Comparison of ENCODE assay signal across 9 mouse cellular contexts in the genomic region with DNA sequence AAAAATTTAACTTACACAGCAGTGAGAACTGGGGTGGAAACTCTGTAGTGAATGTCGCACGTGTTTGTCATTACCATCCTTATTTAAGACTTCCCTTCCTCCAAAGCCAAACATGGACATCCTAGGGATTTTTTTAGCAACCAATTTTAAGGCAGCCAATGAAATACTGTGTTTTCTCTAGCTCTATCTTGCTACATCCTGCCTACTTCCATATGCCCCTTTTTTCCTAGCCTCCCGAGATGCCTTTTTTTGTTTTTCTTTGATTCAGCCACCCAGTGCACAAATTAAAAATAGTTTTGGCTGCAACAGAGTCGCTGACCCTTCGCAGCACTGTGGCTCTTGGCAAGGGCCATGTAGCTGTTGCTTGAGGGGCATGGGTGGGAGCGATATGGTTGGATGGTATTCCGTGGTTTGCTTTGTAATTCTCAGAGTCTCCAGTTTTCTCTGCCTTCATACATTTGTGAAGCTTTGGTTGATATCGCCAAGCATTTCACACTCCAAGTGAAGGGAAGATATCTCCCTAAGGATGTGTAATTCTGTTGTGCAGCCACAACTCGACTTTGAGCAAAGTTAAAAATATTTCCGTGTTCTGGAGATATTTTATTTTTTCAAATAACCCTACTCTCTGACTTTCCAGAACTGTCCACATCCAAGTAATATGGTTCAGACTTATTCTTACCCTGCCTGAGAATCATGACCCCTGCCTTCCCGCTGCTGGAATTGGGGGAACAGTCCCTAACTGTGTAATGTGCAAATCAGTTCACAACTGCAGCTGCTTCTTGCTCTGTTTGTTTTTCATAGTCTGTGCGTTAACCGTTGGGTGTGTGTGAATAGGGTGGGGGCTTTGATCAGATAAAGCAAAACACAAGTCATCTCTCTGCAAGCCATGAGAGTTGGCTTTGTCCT.
DNase-seq lines count a peak whose midpoint lies in the region; ATAC-seq lines count a peak whose summit lies in the region.
"Had no signal": no experiment of that assay in that cellular context is flagged by ENCODE, and none has a peak within 500 bp of the region (broad histone marks: within the 10 kb centered on the region; RNA-seq: fewer than 3 reads in every experiment).

No protein-coding gene starts in this region.

- no peak overlapping the region for H3K4me2 ChIP-seq in midbrain, embryonic 11.5 days
- H3K4me2 ChIP-seq in hindbrain, embryonic 14.5 days (replicated peaks): no peak overlapping the region

- H3K27ac ChIP-seq in midbrain, embryonic 11.5 days (ENCODE audit: low read depth, low read length): no peak overlapping the region
- no peak overlapping the region for H3K27ac ChIP-seq in midbrain, embryonic 10.5 days (replicated peaks)
- H3K27ac ChIP-seq in hindbrain, embryonic 14.5 days: no peak overlapping the region

- no peaks in the 10 kb centered on the region for H3K36me3 ChIP-seq in midbrain, embryonic 11.5 days (ENCODE audit: control insufficient read depth, insufficient read depth, low read length)
- H3K36me3 ChIP-seq in midbrain, embryonic 10.5 days: no peaks in the 10 kb centered on the region
- H3K36me3 ChIP-seq in hindbrain, embryonic 14.5 days (replicated peaks; ENCODE audit: control insufficient read depth, insufficient read depth): no peaks in the 10 kb centered on the region

- H3K4me1 ChIP-seq in midbrain, embryonic 11.5 days (ENCODE audit: control insufficient read depth, insufficient read depth, low read length): no peaks in the 10 kb centered on the region
- H3K4me1 ChIP-seq in midbrain, embryonic 10.5 days: peaks cover 21% of the 10 kb centered on the region
- 0 out of 2 replicates have a peak, but pooled peaks cover 3% of the 10 kb centered on the region for H3K4me1 ChIP-seq in hindbrain, embryonic 14.5 days (replicated peaks; ENCODE audit: control insufficient read depth, insufficient read depth, low read length)

- H3K4me3 ChIP-seq in midbrain, embryonic 11.5 days (ENCODE audit: low read depth, low read length): no peak overlapping the region
- H3K4me3 ChIP-seq in midbrain, embryonic 10.5 days: no peak overlapping the region
- H3K4me3 ChIP-seq in hindbrain, embryonic 14.5 days (replicated peaks; ENCODE audit: low read length): no peak overlapping the region

- WGBS in midbrain, embryonic 11.5 days: 67% methylated on average over 13 of the region's 13 CpGs
- WGBS in midbrain, embryonic 10.5 days: 69% methylated on average over 13 of the region's 13 CpGs
- WGBS in hindbrain, embryonic 14.5 days: 72% methylated on average over 13 of the region's 13 CpGs

- DNase-seq in cerebellum, postnatal 10 days: peak; percentile 28 to 35
- no peak for DNase-seq in cerebellum, adult 8-10 months
- peak; percentile 81 for DNase-seq in midbrain, embryonic 11.5 days (ENCODE audit: low spot score, missing footprints)
- no peak for DNase-seq in midbrain, embryonic 10.5 days (ENCODE audit: low spot score)
- no peak for DNase-seq in hindbrain, embryonic 14.5 days (ENCODE audit: low spot score)
- DNase-seq in right cerebral cortex, postnatal 10 days (ENCODE audit: low spot score in 2 of 2): peak; percentile 34 to 56
- DNase-seq in spleen, adult 12 weeks (ENCODE audit: low spot score): no peak
- DNase-seq in spleen, postnatal 14 days (ENCODE audit: low spot score in 2 of 2): no peak
- DNase-seq: gastrocnemius, postnatal 10 days had no signal

- no peaks in the 10 kb centered on the region for H3K9me3 ChIP-seq in midbrain, embryonic 11.5 days (ENCODE audit: control insufficient read depth, low read length)
- no peaks in the 10 kb centered on the region for H3K9me3 ChIP-seq in midbrain, embryonic 10.5 days (replicated peaks)
- no peaks in the 10 kb centered on the region for H3K9me3 ChIP-seq in hindbrain, embryonic 14.5 days (ENCODE audit: control insufficient read depth, low read length)

- no peaks in the 10 kb centered on the region for H3K27me3 ChIP-seq in midbrain, embryonic 11.5 days (ENCODE audit: control insufficient read depth, insufficient read depth, low read length)
- H3K27me3 ChIP-seq in midbrain, embryonic 10.5 days (ENCODE audit: low read depth, poor library complexity, severe bottlenecking): no peaks in the 10 kb centered on the region
- H3K27me3 ChIP-seq in hindbrain, embryonic 14.5 days (ENCODE audit: control insufficient read depth, insufficient read depth, low read length): no peaks in the 10 kb centered on the region

- peak; percentile 61 for ATAC-seq in midbrain, embryonic 11.5 days (ENCODE audit: low FRiP score)
- ATAC-seq in hindbrain, embryonic 14.5 days (ENCODE audit: low FRiP score): 0 out of 2 replicates have a peak, but pooled peaks have one; percentile 14

- H3K9ac ChIP-seq in midbrain, embryonic 11.5 days (ENCODE audit: low read length): no peak overlapping the region
- H3K9ac ChIP-seq in hindbrain, embryonic 14.5 days: no peak overlapping the region

Comparison
In these comparisons a context has a peak if more than half of its experiments do, and no peak if none do; other contexts are left out.
1. DNase-seq: peak in cerebellum, postnatal 10 days (2 of 2), midbrain, embryonic 11.5 days (single experiment) and right cerebral cortex, postnatal 10 days (2 of 2); none in cerebellum, adult 8-10 months (single experiment), midbrain, embryonic 10.5 days (single experiment), hindbrain, embryonic 14.5 days (single experiment), spleen, adult 12 weeks (single experiment) and spleen, postnatal 14 days (0 of 2).